Mouse (Mus musculus) heart, embryonic 13.5 days (tissue): ENCODE measurements at regions not wholly inside any gene's neighbourhood (a gene's known extent, or its start where the extent isn't known, plus 50 kb on each side); places are given as distances from the start of the nearest gene placed in this dataset.

Source experiments
- ATAC-seq: fragments of 200-750 bp; cut with Nextera tagmentation; 2 replicates; pipeline ENCODE4 v1.8.0; 2017; ENCODE audit warnings: moderate TSS enrichment; ENCODE audit not compliant: insufficient number of reproducible peaks, low FRiP score, low TSS enrichment; ENCODE audit errors: extremely low read depth
- H3K27ac ChIP-seq: fragments of 300-500 bp; sonication (generic); replicated peaks from 2 replicates; pipeline ENCODE4 v1.5.1; 2015; ENCODE audit warnings: moderate library complexity, mild to moderate bottlenecking, inconsistent platforms
- H3K27me3 ChIP-seq: fragments of 300-500 bp; sonication (generic); replicated peaks from 2 replicates; pipeline ENCODE4 v1.6.1; 2015; ENCODE audit warnings: mild to moderate bottlenecking, inconsistent platforms
- H3K36me3 ChIP-seq: fragments of 300-500 bp; sonication (generic); 2 replicates; pipeline ENCODE4 v1.6.1; 2015; ENCODE audit warnings: mild to moderate bottlenecking, inconsistent platforms
- H3K4me1 ChIP-seq: fragments of 300-500 bp; sonication (generic); 2 replicates; pipeline ENCODE4 v1.6.1; 2015; ENCODE audit warnings: inconsistent platforms
- H3K4me2 ChIP-seq: fragments of 300-500 bp; sonication (generic); 2 replicates; pipeline ENCODE4 v1.6.1; 2015; ENCODE audit warnings: inconsistent platforms, mild to moderate bottlenecking, moderate library complexity
- H3K4me3 ChIP-seq: fragments of 300-500 bp; sonication (generic); 2 replicates; pipeline ENCODE4 v1.5.1; 2015; ENCODE audit warnings: moderate library complexity, mild to moderate bottlenecking, inconsistent platforms
- H3K9ac ChIP-seq: fragments of 300-500 bp; sonication (generic); 2 replicates; pipeline ENCODE4 v1.6.1; 2015; ENCODE audit warnings: inconsistent platforms, mild to moderate bottlenecking, moderate library complexity
- H3K9me3 ChIP-seq: fragments of 300-500 bp; sonication (generic); 2 replicates; pipeline ENCODE4 v1.6.1; 2016; ENCODE audit warnings: inconsistent platforms
- WGBS: fragments of 180-500 bp; shearing (Covaris S2); methylation state at CpG from one replicate; pipeline ENCODE4 v1.1.7; 2015; ENCODE audit warnings: mixed read lengths; 5-methylcytosine and 5-hydroxymethylcytosine counted together

- H3K27me3 ChIP-seq, result no peaks in the 10 kb centered on the region
- H3K9ac ChIP-seq, result no peak overlapping the region
- no peaks in the 10 kb centered on the region for H3K9me3 ChIP-seq
- ATAC-seq, result no peak
- H3K4me2 ChIP-seq, result no peak overlapping the region
- no peaks in the 10 kb centered on the region for H3K36me3 ChIP-seq
- no peaks in the 10 kb centered on the region for H3K4me1 ChIP-seq
- H3K4me3 ChIP-seq, result no peak overlapping the region
- no peak overlapping the region for H3K27ac ChIP-seq
Measured at GRCm38 (mm10) chr1:40907813-40908212, 102.4 kb downstream of the Tmem182 start.

- H3K9me3 ChIP-seq, result no peaks in the 10 kb centered on the region
- ATAC-seq, result no peak
- H3K4me2 ChIP-seq, result no peak overlapping the region
- no peaks in the 10 kb centered on the region for H3K27me3 ChIP-seq
- H3K9ac ChIP-seq, result no peak overlapping the region
- H3K4me3 ChIP-seq, result no peak overlapping the region
- H3K4me1 ChIP-seq, result no peaks in the 10 kb centered on the region
- H3K36me3 ChIP-seq, result no peaks in the 10 kb centered on the region
- 48% methylated on average over 3 of the region's 3 CpGs for WGBS
- H3K27ac ChIP-seq, result no peak overlapping the region
Measured at GRCm38 (mm10) chr1:40913591-40913990, 108.2 kb downstream of the Tmem182 start.

GRCm38 (mm10) chr1:40924271-40924670 is 118.9 kb downstream of the Tmem182 start:
- Histone ChIP-seq H3K4me3 (no peak overlapping the region), H3K4me1 (no peaks in the 10 kb centered on the region), H3K27me3 (no peaks in the 10 kb centered on the region), H3K4me2 (no peak overlapping the region), H3K27ac (no peak overlapping the region), H3K9me3 (no peaks in the 10 kb centered on the region), H3K9ac (no peak overlapping the region), H3K36me3 (no peaks in the 10 kb centered on the region)
- no peak for ATAC-seq
- WGBS, result 75% methylated on average over 3 of the region's 3 CpGs

- H3K36me3 ChIP-seq, result no peaks in the 10 kb centered on the region
- no peak overlapping the region for H3K9ac ChIP-seq
Measured at GRCm38 (mm10) chr1:40924780-40925179, 119.4 kb downstream of the Tmem182 start.

GRCm38 (mm10) chr1:40931374-40931773 is 126.0 kb downstream of the Tmem182 start:
- H3K9me3 ChIP-seq, result no peaks in the 10 kb centered on the region
- no peaks in the 10 kb centered on the region for H3K27me3 ChIP-seq
- no peak overlapping the region for H3K4me3 ChIP-seq
- H3K4me2 ChIP-seq, result no peak overlapping the region
- H3K4me1 ChIP-seq, result no peaks in the 10 kb centered on the region
- 61% methylated on average over 5 of the region's 5 CpGs for WGBS
- no peak overlapping the region for H3K9ac ChIP-seq
- H3K27ac ChIP-seq, result no peak overlapping the region
- no peaks in the 10 kb centered on the region for H3K36me3 ChIP-seq
- no peak for ATAC-seq

More at GRCm38 (mm10) chr1:40924780-40925179, 119.4 kb downstream of the Tmem182 start:
- H3K4me2 ChIP-seq, result no peak overlapping the region
- ATAC-seq, result no peak
- 75% methylated on average over 7 of the region's 7 CpGs for WGBS
- no peaks in the 10 kb centered on the region for H3K4me1 ChIP-seq
- H3K27me3 ChIP-seq, result no peaks in the 10 kb centered on the region
- no peaks in the 10 kb centered on the region for H3K9me3 ChIP-seq
- H3K27ac ChIP-seq, result no peak overlapping the region
- no peak overlapping the region for H3K4me3 ChIP-seq

GRCm38 (mm10) chr1:40936729-40937128 is 131.3 kb downstream of the Tmem182 start:
- H3K4me1 ChIP-seq, result no peaks in the 10 kb centered on the region
- WGBS, result 58% methylated on average over 3 of the region's 3 CpGs

GRCm38 (mm10) chr1:40942751-40943150 is 137.3 kb downstream of the Tmem182 start:
- H3K4me3 ChIP-seq, result no peak overlapping the region
- WGBS, result 88% methylated on average over 14 of the region's 14 CpGs
- H3K27ac ChIP-seq, result no peak overlapping the region
- H3K9ac ChIP-seq, result no peak overlapping the region
- no peaks in the 10 kb centered on the region for H3K36me3 ChIP-seq
- no peaks in the 10 kb centered on the region for H3K9me3 ChIP-seq
- H3K27me3 ChIP-seq, result no peaks in the 10 kb centered on the region
- H3K4me1 ChIP-seq, result no peaks in the 10 kb centered on the region
- H3K4me2 ChIP-seq, result no peak overlapping the region
- ATAC-seq, result no peak

More at GRCm38 (mm10) chr1:40936729-40937128, 131.3 kb downstream of the Tmem182 start:
- H3K27me3 ChIP-seq, result no peaks in the 10 kb centered on the region
- no peaks in the 10 kb centered on the region for H3K36me3 ChIP-seq
- H3K9me3 ChIP-seq, result no peaks in the 10 kb centered on the region
- no peak for ATAC-seq
- H3K27ac ChIP-seq, result no peak overlapping the region
- H3K4me3 ChIP-seq, result no peak overlapping the region
- H3K9ac ChIP-seq, result no peak overlapping the region
- no peak overlapping the region for H3K4me2 ChIP-seq

- Histone ChIP-seq H3K27me3 (no peaks in the 10 kb centered on the region), H3K4me2 (no peak overlapping the region), H3K27ac (no peak overlapping the region), H3K4me1 (no peaks in the 10 kb centered on the region), H3K9ac (no peak overlapping the region), H3K36me3 (no peaks in the 10 kb centered on the region), H3K9me3 (no peaks in the 10 kb centered on the region), H3K4me3 (no peak overlapping the region)
- WGBS, result 72% methylated on average over 7 of the region's 7 CpGs
- no peak for ATAC-seq
Measured at GRCm38 (mm10) chr1:40943165-40943564, 137.8 kb downstream of the Tmem182 start.

- Histone ChIP-seq H3K4me2 (no peak overlapping the region), H3K4me3 (no peak overlapping the region), H3K4me1 (no peaks in the 10 kb centered on the region), H3K36me3 (no peaks in the 10 kb centered on the region), H3K27ac (no peak overlapping the region), H3K9ac (no peak overlapping the region), H3K9me3 (no peaks in the 10 kb centered on the region), H3K27me3 (0 out of 2 replicates have a peak, but pooled peaks cover 3% of the 10 kb centered on the region)
- ATAC-seq, result no peak
- WGBS, result 59% methylated on average over 5 of the region's 5 CpGs
Measured at GRCm38 (mm10) chr1:40950641-40951040, 145.2 kb downstream of the Tmem182 start.

GRCm38 (mm10) chr1:40954720-40955163 is 149.3 kb downstream of the Tmem182 start:
- H3K27me3 ChIP-seq, result 0 out of 2 replicates have a peak, but pooled peaks cover 3% of the 10 kb centered on the region
- no peak overlapping the region for H3K9ac ChIP-seq
- H3K27ac ChIP-seq, result no peak overlapping the region
- H3K4me3 ChIP-seq, result no peak overlapping the region
- no peak for ATAC-seq
- no peaks in the 10 kb centered on the region for H3K4me1 ChIP-seq
- WGBS, result 80% methylated on average over 14 of the region's 14 CpGs
- no peaks in the 10 kb centered on the region for H3K36me3 ChIP-seq
- no peaks in the 10 kb centered on the region for H3K9me3 ChIP-seq
- H3K4me2 ChIP-seq, result no peak overlapping the region

GRCm38 (mm10) chr1:40967768-40968504 is 162.5 kb downstream of the Tmem182 start:
- Histone ChIP-seq H3K4me2 (peak overlapping the region; percentile 31), H3K9me3 (no peaks in the 10 kb centered on the region), H3K4me1 (peaks cover 7% of the 10 kb centered on the region; the same call in 1 of the 2 replicates), H3K4me3 (no peak overlapping the region), H3K27me3 (no peaks in the 10 kb centered on the region), H3K36me3 (no peaks in the 10 kb centered on the region), H3K9ac (no peak overlapping the region), H3K27ac (no peak overlapping the region)
- ATAC-seq, result no peak
- 61% methylated on average over 17 of the region's 17 CpGs for WGBS

- Histone ChIP-seq H3K4me2 (no peak overlapping the region), H3K36me3 (no peaks in the 10 kb centered on the region), H3K4me1 (no peaks in the 10 kb centered on the region), H3K9me3 (no peaks in the 10 kb centered on the region), H3K9ac (no peak overlapping the region), H3K27ac (no peak overlapping the region), H3K27me3 (no peaks in the 10 kb centered on the region), H3K4me3 (no peak overlapping the region)
- WGBS, result 31% methylated on average over 2 of the region's 2 CpGs
- no peak for ATAC-seq
Measured at GRCm38 (mm10) chr1:40983762-40984161, 178.4 kb downstream of the Tmem182 start.
